8 mouse cellular contexts compared by ENCODE assay signal in genomic region chr2:165886482-165886856, GRCm38 (mm10). TPM values are rescaled to one million over a fixed set of nuclear protein-coding genes. Genes with fewer than 3 reads are reported as not detected.
DNase-seq lines count a peak whose midpoint lies in the region; ATAC-seq lines count a peak whose summit lies in the region.

No protein-coding gene starts in this region.

- DNase-seq in spleen, postnatal 10 days (ENCODE audit: low spot score in 2 of 2) = peak; percentile 39 to 55
- DNase-seq in spleen, adult 12 weeks (ENCODE audit: low spot score) = no peak
- DNase-seq in cerebellum, postnatal 14 days = peak; percentile 51 to 65
- peak; percentile 69 to 75 for DNase-seq in kidney, postnatal 36 days
- DNase-seq in frontal cortex, postnatal 10 days (ENCODE audit: low spot score in 2 of 2) = no peak

- H3K4me2 ChIP-seq in heart, embryonic 16.5 days (ENCODE audit: low read depth, low read length) = no peak overlapping the region
- peak overlapping the region; percentile 43 for H3K4me2 ChIP-seq in neural tube, embryonic 12.5 days (replicated peaks)

- H3K36me3 ChIP-seq in heart, embryonic 16.5 days (ENCODE audit: control insufficient read depth, insufficient read depth) = no peaks in the 10 kb centered on the region
- H3K36me3 ChIP-seq in neural tube, embryonic 12.5 days = no peaks in the 10 kb centered on the region

- H3K27ac ChIP-seq in heart, embryonic 16.5 days (ENCODE audit: low read length) = peak overlapping the region; percentile 100
- peak overlapping the region; percentile 100 for H3K27ac ChIP-seq in neural tube, embryonic 12.5 days

- WGBS in heart, embryonic 16.5 days = 13% methylated on average over 3 of the region's 3 CpGs
- under 1% methylated on average over 3 of the region's 3 CpGs for WGBS in neural tube, embryonic 12.5 days

- peak overlapping the region; percentile 84 for H3K9ac ChIP-seq in heart, embryonic 16.5 days (ENCODE audit: low read length)
- H3K9ac ChIP-seq in neural tube, embryonic 12.5 days = no peak overlapping the region; the same call in 1 of the 2 replicates

- no peaks in the 10 kb centered on the region for H3K9me3 ChIP-seq in heart, embryonic 16.5 days (replicated peaks; ENCODE audit: control insufficient read depth, low read length)
- no peaks in the 10 kb centered on the region for H3K9me3 ChIP-seq in neural tube, embryonic 12.5 days

- no peak for ATAC-seq in heart, embryonic 16.5 days (replicated peaks; ENCODE audit: extremely low read depth, insufficient read depth, low FRiP score)
- no peak for ATAC-seq in neural tube, embryonic 12.5 days (ENCODE audit: low FRiP score, low read depth)
- ATAC-seq in erythroid progenitor cell, adult 5-6 weeks (replicated peaks; ENCODE audit: low FRiP score, poor library complexity, severe bottlenecking) = no peak

- H3K4me1 ChIP-seq in heart, embryonic 16.5 days (ENCODE audit: control insufficient read depth, insufficient read depth, low read length) = peaks cover 75% of the 10 kb centered on the region
- peaks cover 86% of the 10 kb centered on the region for H3K4me1 ChIP-seq in neural tube, embryonic 12.5 days

- H3K4me3 ChIP-seq in heart, embryonic 16.5 days (ENCODE audit: low read length) = no peak overlapping the region
- H3K4me3 ChIP-seq in neural tube, embryonic 12.5 days = no peak overlapping the region

- H3K27me3 ChIP-seq in heart, embryonic 16.5 days (ENCODE audit: control insufficient read depth, insufficient read depth, low read length) = no peaks in the 10 kb centered on the region
- no peaks in the 10 kb centered on the region for H3K27me3 ChIP-seq in neural tube, embryonic 12.5 days (replicated peaks)

RNA-seq across cellular contexts. Expression of gene Zmynd8, which starts 12.3 kb away (rescaled TPM):
- polyA plus RNA-seq in heart, embryonic 16.5 days (2015; fragmentation: Nextera tagmentation; extraction: Ambion mirVana) = 36.0 and 40.2 TPM in 2 replicates
- polyA plus RNA-seq in neural tube, embryonic 12.5 days (2016; fragmentation: Nextera tagmentation; extraction: Ambion mirVana) = 68.7 and 81.4 TPM in 2 replicates
- total RNA-seq in erythroid progenitor cell, adult 5-6 weeks (2015; ENCODE audit: low replicate concordance) = 55.3 and 129 TPM in 2 replicates
- total RNA-seq in erythroid progenitor cell, adult 5-6 weeks (2017; ENCODE audit: low replicate concordance) = 59.5 and 85.9 TPM in 2 replicates

Comparison
In these comparisons a context has a peak if more than half of its experiments do, and no peak if none do; other contexts are left out.
1. DNase-seq: peak in spleen, postnatal 10 days (2 of 2), cerebellum, postnatal 14 days (2 of 2) and kidney, postnatal 36 days (2 of 2); none in spleen, adult 12 weeks (single experiment) and frontal cortex, postnatal 10 days (0 of 2).